In genomic region chr8:77294599-77294998, GRCm38 (mm10) we compare ENCODE assay signal across 21 mouse cellular contexts.
DNase-seq lines count a peak whose midpoint lies in the region; ATAC-seq lines count a peak whose summit lies in the region.
"Had no signal": no experiment of that assay in that cellular context is flagged by ENCODE, and none has a peak within 500 bp of the region (broad histone marks: within the 10 kb centered on the region; RNA-seq: fewer than 3 reads in every experiment).

No protein-coding gene starts in this region.

- intact Hi-C loops in left cerebral cortex, postnatal 4 days (cut with DNase I): no loop called here
- intact Hi-C loops in heart, postnatal 36 days (cut with DNase I): no loop called here

- no peaks in the 10 kb centered on the region for H3K27me3 ChIP-seq in forebrain, embryonic 16.5 days (replicated peaks; ENCODE audit: control insufficient read depth, insufficient read depth, low read length)
- H3K27me3 ChIP-seq: hindbrain, embryonic 12.5 days; limb, embryonic 15.5 days had no signal

- ATAC-seq in forebrain, embryonic 16.5 days: peak; percentile 70
- ATAC-seq: inflammation-experienced regulatory T-cells, adult 6 months; lung, postnatal 0 days had no signal

- H3K9me3 ChIP-seq in forebrain, embryonic 16.5 days (ENCODE audit: control insufficient read depth, low read length): no peaks in the 10 kb centered on the region
- H3K9me3 ChIP-seq: limb, embryonic 15.5 days had no signal

- no peak overlapping the region for H3K27ac ChIP-seq in forebrain, embryonic 16.5 days (ENCODE audit: low read length)
- H3K27ac ChIP-seq: embryonic facial prominence, embryonic 10.5 days; hindbrain, embryonic 12.5 days; limb, embryonic 15.5 days had no signal

- no peak overlapping the region for H3K4me2 ChIP-seq in forebrain, embryonic 16.5 days (ENCODE audit: low read length)
- H3K4me2 ChIP-seq: heart, embryonic 11.5 days; hindbrain, embryonic 12.5 days; limb, embryonic 15.5 days; midbrain, embryonic 11.5 days had no signal

- H3K4me3 ChIP-seq in forebrain, embryonic 16.5 days (replicated peaks; ENCODE audit: low read length): no peak overlapping the region
- H3K4me3 ChIP-seq: embryonic facial prominence, embryonic 10.5 days; hindbrain, embryonic 12.5 days; limb, embryonic 15.5 days had no signal

- peaks cover 13% of the 10 kb centered on the region for H3K4me1 ChIP-seq in forebrain, embryonic 16.5 days (replicated peaks; ENCODE audit: control insufficient read depth, insufficient read depth, low read length)
- H3K4me1 ChIP-seq: limb, embryonic 15.5 days had no signal

- no peaks in the 10 kb centered on the region for H3K36me3 ChIP-seq in forebrain, embryonic 16.5 days (ENCODE audit: control insufficient read depth, insufficient read depth)
- H3K36me3 ChIP-seq: hindbrain, embryonic 12.5 days had no signal

- peak; percentile 33 to 61 for DNase-seq in frontal cortex, adult 2 months (ENCODE audit: extremely low spot score in 1 of 2, low spot score in 1 of 2)
- DNase-seq in frontal cortex, postnatal 25 days (ENCODE audit: low spot score in 2 of 2): no peak
- peak; percentile 35 for DNase-seq in left cerebral cortex, adult 11 months (ENCODE audit: low spot score)
- no peak for DNase-seq in left cerebral cortex, postnatal 4 days
- peak; percentile 68 for DNase-seq in telencephalon, adult 2 months (ENCODE audit: low read depth, low spot score)
- DNase-seq in heart, postnatal 36 days: no peak
- DNase-seq: adrenal gland, postnatal 36 days; B cell, adult 2 months; cerebellum, adult 8-10 months; heart, postnatal 10 days; retina, postnatal 1 day; thymus, adult 18-20 months; thymus, postnatal 4 days had no signal

- H3K9ac ChIP-seq in forebrain, embryonic 16.5 days (replicated peaks; ENCODE audit: low read depth, low read length): no peak overlapping the region
- H3K9ac ChIP-seq: hindbrain, embryonic 12.5 days; limb, embryonic 15.5 days had no signal

- 62% methylated on average over 11 of the region's 11 CpGs for WGBS in forebrain, embryonic 16.5 days

Comparison
In these comparisons a context has a peak if more than half of its experiments do, and no peak if none do; other contexts are left out.
1. DNase-seq: peak in frontal cortex, adult 2 months (2 of 2), left cerebral cortex, adult 11 months (single experiment) and telencephalon, adult 2 months (single experiment); none in frontal cortex, postnatal 25 days (0 of 2), left cerebral cortex, postnatal 4 days (single experiment) and heart, postnatal 36 days (0 of 2).